Mouse (Mus musculus) lung, adult 2 months (tissue): Measurements from ENCODE around the gene Inip.

Experiments used
- CTCF ChIP-seq: fragments of 200-500 bp; IDR thresholded peaks from 2 replicates; pipeline ENCODE4 v1.5.1; 2011; ENCODE audit warnings: mild to moderate bottlenecking, low read length, control low read depth; ENCODE audit not compliant: insufficient read depth
- POLR2A ChIP-seq: fragments of 200-500 bp; IDR thresholded peaks from 2 replicates; pipeline ENCODE4 v1.6.1; 2011; ENCODE audit warnings: low read depth, mild to moderate bottlenecking, control low read depth, low read length, borderline replicate concordance; ENCODE audit errors: extremely low read depth

- TF ChIP-seq CTCF (no peak), POLR2A (no peak)
Measured at GRCm38 (mm10) chr4:59787126-59787525, 14.3 kb downstream of the Inip start.
